Mouse (Mus musculus) kidney, adult 11 months (tissue): ENCODE measurements around the gene Fan1.

Experiments
- DNase-seq: peaks from one replicate; pipeline ENCODE4 v3.0.0; 2022

Fan1 gene

DNA sequence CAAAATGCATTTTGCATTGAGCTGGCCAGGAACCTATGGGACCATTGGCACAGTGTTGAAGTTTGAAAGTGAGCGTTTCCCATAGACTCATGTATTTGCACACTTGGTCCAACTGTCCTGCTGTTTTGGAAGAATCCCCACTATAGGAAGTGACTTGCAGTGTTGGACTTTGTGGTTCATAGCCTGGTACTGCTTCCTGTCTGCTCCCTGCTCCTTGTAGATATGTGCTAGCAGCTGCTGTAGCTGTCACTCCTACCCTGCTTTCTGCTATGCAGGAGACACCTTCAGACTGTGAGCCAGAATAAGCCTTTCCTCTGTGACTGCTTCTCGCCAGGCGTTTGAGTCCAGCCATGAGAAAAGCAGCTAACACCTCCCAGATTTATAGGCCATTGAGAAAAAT is 42.6 kb downstream of the Fan1 start:
- no peak for DNase-seq

GRCm38 (mm10) chr7:64327486-64327885 is 46.4 kb downstream of the Fan1 start:
- no peak for DNase-seq

DNA sequence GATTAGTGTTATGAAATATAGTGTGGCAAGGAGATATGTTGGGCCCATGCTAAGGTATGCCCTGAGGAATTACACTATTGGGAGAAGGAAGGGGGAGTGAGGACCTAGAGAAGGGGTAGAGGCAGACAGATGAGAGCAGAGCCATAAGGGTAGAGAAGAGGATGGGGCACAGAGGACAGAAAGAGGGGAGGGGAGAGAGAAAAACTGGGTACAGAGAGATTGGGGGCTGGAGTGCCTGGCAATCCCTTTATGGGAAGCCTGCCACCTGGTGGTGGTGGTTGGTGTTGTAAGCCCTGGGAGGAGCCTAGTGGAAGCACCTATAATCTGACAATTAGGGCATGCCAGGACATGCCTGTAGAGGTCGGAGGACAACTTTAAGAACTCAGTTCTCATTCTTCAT is 47.0 kb downstream of the Fan1 start:
- peak; percentile 55 for DNase-seq

GRCm38 (mm10) chr7:64321658-64322057 is 52.2 kb downstream of the Fan1 start:
- no peak for DNase-seq

DNA sequence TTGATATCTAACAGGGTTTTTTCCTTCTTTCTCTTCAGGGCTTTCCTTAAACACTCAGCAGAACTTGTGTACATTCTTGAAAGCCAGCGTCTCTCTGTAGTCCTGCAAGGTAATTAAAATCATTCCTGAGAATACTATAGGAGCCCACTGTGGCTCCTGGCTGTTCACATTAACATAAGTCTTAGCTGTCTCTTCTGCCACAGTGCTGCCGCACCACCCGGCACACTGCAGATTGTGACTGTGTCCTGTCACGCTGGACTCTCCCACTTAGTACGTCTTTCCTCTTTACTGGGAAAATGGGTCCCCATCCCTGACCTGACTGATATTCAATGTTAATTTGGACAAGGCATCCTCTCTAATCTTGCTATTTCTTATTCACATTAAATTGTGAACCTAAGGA is 52.8 kb downstream of the Fan1 start:
- DNase-seq, result no peak

DNA sequence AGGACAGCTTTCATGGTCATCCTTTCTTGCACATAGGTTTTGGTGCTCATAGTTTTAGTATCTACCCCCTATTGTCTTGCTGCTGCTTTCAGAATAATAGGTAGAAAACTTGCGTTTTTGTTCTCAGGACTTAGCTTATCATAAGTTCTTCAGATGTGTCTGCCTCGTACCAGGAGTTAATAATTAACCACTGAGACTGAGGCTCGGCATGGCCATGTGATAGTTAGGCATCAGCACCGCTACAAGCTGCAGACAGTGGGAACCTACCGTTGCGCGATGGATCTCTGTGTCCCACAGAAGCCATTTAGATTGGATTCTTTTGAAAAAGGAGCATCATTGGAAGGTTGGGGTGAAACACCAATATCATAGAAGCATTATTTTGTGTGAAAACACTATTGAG is 61.1 kb downstream of the Fan1 start:
- DNase-seq, result peak; percentile 30

- no peak for DNase-seq
These were observed 63.1 kb downstream of the Fan1 start for GRCm38 (mm10) chr7:64310756-64311155.

GRCm38 (mm10) chr7:64310241-64310640 is 63.7 kb downstream of the Fan1 start:
- DNase-seq, result no peak
